Mouse (Mus musculus) thymus, adult 2 months (tissue): ENCODE results near the gene Rpl15.
"Not testable (repeated sequence)": the region's sequence is repeated elsewhere in the genome, so short reads cannot be mapped to it uniquely, and the experiment has no call there.

Source experiments
- CTCF ChIP-seq: fragments of 200-500 bp; IDR thresholded peaks from 2 replicates; pipeline ENCODE4 v1.5.1; 2012; ENCODE audit warnings: mild to moderate bottlenecking, control low read depth, low read length, moderate library complexity, borderline replicate concordance; ENCODE audit not compliant: control insufficient read depth, poor library complexity, insufficient read depth; ENCODE audit errors: extremely low read depth
- POLR2A ChIP-seq: fragments of 200-500 bp; IDR thresholded peaks from 2 replicates; pipeline ENCODE4 v1.6.1; 2012; ENCODE audit warnings: mild to moderate bottlenecking, low read length, control low read depth, moderate library complexity; ENCODE audit not compliant: control insufficient read depth, poor library complexity, insufficient read depth; ENCODE audit errors: extremely low read depth

- not testable (repeated sequence) for TF ChIP-seq POLR2A, CTCF
Measured at GRCm38 (mm10) chr14:18231866-18232265, 39.3 kb downstream of the Rpl15 start.
